Mouse (Mus musculus): ENCODE data around the gene Slfn1. TPM values are rescaled to one million over a fixed set of nuclear protein-coding genes. Genes with fewer than 3 reads are reported as not detected.
"Not testable (repeated sequence)": the region's sequence is repeated elsewhere in the genome, so short reads cannot be mapped to it uniquely, and the experiment has no call there.

Gene Slfn1
- polyA plus RNA-seq, 1 experiment from 2014 or later = not detected

DNA sequence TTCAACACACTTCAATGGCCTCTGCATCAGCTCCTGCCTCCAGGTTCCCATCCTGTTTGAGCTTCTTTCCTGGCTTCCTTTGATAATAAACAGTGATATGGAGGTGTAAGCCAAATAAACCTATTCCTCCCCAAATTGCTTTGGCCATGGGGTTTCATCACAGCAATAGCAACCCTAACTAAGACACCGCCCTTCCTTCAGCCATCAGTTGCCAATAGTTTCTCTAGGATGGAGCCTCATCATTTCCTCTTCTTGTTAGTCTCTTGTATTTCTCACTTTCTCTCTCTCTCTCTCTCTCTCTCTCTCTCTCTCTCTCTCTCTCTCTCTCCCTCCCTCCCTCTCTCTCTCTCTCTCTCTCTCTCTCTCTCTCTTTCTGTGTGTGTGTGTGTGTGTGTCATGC, 32.3 kb downstream of the Slfn1 start:
- not testable (repeated sequence) for H3K9ac ChIP-seq (ENCODE audit: low read depth, low read length); H3K4me2 ChIP-seq (replicated peaks; ENCODE audit: low read depth, low read length); DNase-seq (ENCODE audit: low spot score); H3K27ac ChIP-seq (ENCODE audit: low read depth, low read length); H3K4me3 ChIP-seq (ENCODE audit: low read depth, low read length); H3K9me3 ChIP-seq (ENCODE audit: control insufficient read depth, low read length); H3K36me3 ChIP-seq (ENCODE audit: control insufficient read depth, insufficient read depth, low read length); ATAC-seq (ENCODE audit: low FRiP score); H3K4me1 ChIP-seq (replicated peaks; ENCODE audit: control insufficient read depth, insufficient read depth, low read length); H3K27me3 ChIP-seq (ENCODE audit: control insufficient read depth, insufficient read depth, low read length)
- no CpG with 5 or more reads among the region's 1 CpGs for WGBS

Other genes with a start within 250 kb of the Slfn1 start
- gene Rffl, start 245.6 kb upstream of the Slfn1 start, polyA plus RNA-seq (2014; fragmentation: Nextera tagmentation; extraction: Ambion mirVana) = 6.3 and 8.8 TPM in 2 replicates
- 14.6 and 15.7 TPM in 2 replicates for gene Rad51d, start 226.2 kb upstream of the Slfn1 start, polyA plus RNA-seq (2014; fragmentation: Nextera tagmentation; extraction: Ambion mirVana)
- gene Fndc8, start 224.7 kb upstream of the Slfn1 start, polyA plus RNA-seq (2014; fragmentation: Nextera tagmentation; extraction: Ambion mirVana) = 0.09 and 0.22 TPM in 2 replicates
- 19.8 and 22.9 TPM in 2 replicates for gene Nle1, start 208.4 kb upstream of the Slfn1 start, polyA plus RNA-seq (2014; fragmentation: Nextera tagmentation; extraction: Ambion mirVana)
- gene Unc45b, start 206.3 kb upstream of the Slfn1 start, polyA plus RNA-seq (2014; fragmentation: Nextera tagmentation; extraction: Ambion mirVana) = 0.42 and 0.45 TPM in 2 replicates
- gene Slfn5, start 165.5 kb upstream of the Slfn1 start, polyA plus RNA-seq (2014; fragmentation: Nextera tagmentation; extraction: Ambion mirVana) = 0.85 and 1.3 TPM in 2 replicates
- gene Slfn9, start 125.0 kb upstream of the Slfn1 start, polyA plus RNA-seq (2014; fragmentation: Nextera tagmentation; extraction: Ambion mirVana) = 9.7 and 10.1 TPM in 2 replicates
- 0.28 TPM in 2 replicates for gene Slfn8, start 96.0 kb upstream of the Slfn1 start, polyA plus RNA-seq (2014; fragmentation: Nextera tagmentation; extraction: Ambion mirVana)
- gene Slfn2, start 51.7 kb upstream of the Slfn1 start, polyA plus RNA-seq (2014; fragmentation: Nextera tagmentation; extraction: Ambion mirVana) = 1.5 and 1.6 TPM in 2 replicates
- gene Slfn4, start 58.3 kb downstream of the Slfn1 start, polyA plus RNA-seq (2014; fragmentation: Nextera tagmentation; extraction: Ambion mirVana) = not detected in 2 replicates
- gene Slfn3, start 74.5 kb downstream of the Slfn1 start, polyA plus RNA-seq (2014; fragmentation: Nextera tagmentation; extraction: Ambion mirVana) = 0.26 and 0.50 TPM in 2 replicates
- 0.70 and 0.86 TPM in 2 replicates for gene Slfn14, start 169.9 kb downstream of the Slfn1 start, polyA plus RNA-seq (2014; fragmentation: Nextera tagmentation; extraction: Ambion mirVana)
- 121 and 136 TPM in 2 replicates for gene Ap2b1, start 182.2 kb downstream of the Slfn1 start, polyA plus RNA-seq (2014; fragmentation: Nextera tagmentation; extraction: Ambion mirVana)
- gene Pex12, start 185.7 kb downstream of the Slfn1 start, polyA plus RNA-seq (2014; fragmentation: Nextera tagmentation; extraction: Ambion mirVana) = 17.0 and 20.3 TPM in 2 replicates